Mouse (Mus musculus): ENCODE measurements around the gene Elmod3.

- TF ChIP-seq CTCF (IDR thresholded peaks at IDR 0.05; ENCODE audit: low read depth): no peak
- no peak for TF ChIP-seq EP300 (IDR thresholded peaks at IDR 0.05; ENCODE audit: low read depth)
Observed at GRCm38 (mm10) chr6:72631700-72632099, 33.5 kb upstream of the Elmod3 start.

All from heart, postnatal 0 days (tissue).